In the genomic region with DNA sequence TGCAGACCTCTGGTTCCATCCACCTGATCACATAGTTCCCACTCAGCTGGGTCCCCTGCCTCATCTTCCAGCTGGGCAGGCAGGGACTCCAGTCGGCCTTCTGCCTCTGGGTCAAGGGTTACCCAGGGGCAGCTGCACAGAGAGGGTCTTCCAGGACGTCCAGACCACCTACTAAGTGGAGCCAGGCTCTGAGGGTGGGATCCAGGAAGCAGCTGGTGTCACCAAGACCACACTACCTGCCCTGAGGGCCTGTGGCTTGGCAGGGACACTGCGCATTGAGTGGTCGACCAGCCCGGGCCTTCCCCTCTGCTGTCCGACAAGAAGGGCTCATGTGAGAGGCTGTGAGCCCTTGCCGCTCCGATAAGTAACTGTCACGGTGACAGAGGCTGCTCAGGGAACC, we compare ENCODE assay signal across 19 mouse cellular contexts. TPM values are rescaled to one million over a fixed set of nuclear protein-coding genes. Genes with fewer than 3 reads are reported as not detected.
A peak's percentile ranks its signal among the peaks of the same experiment; 100 is the strongest.
DNase-seq lines count a peak whose midpoint lies in the region; ATAC-seq lines count a peak whose summit lies in the region.
"Had no signal": no experiment of that assay in that cellular context is flagged by ENCODE, and none has a peak within 500 bp of the region (broad histone marks: within the 10 kb centered on the region; RNA-seq: fewer than 3 reads in every experiment).

No protein-coding gene starts in this region.

- H3K4me2 ChIP-seq in forebrain, embryonic 13.5 days = no peak overlapping the region
- H3K4me2 ChIP-seq in embryonic facial prominence, embryonic 11.5 days (ENCODE audit: low read depth, low read length) = no peak overlapping the region
- H3K4me2 ChIP-seq in limb, embryonic 11.5 days (ENCODE audit: low read depth, severe bottlenecking) = no peak overlapping the region; the same call in 1 of the 2 replicates
- H3K4me2 ChIP-seq: forebrain, embryonic 12.5 days; hindbrain, embryonic 12.5 days; liver, embryonic 13.5 days had no signal

- no peaks in the 10 kb centered on the region for H3K36me3 ChIP-seq in forebrain, embryonic 10.5 days (replicated peaks)
- H3K36me3 ChIP-seq in forebrain, embryonic 13.5 days (ENCODE audit: poor library complexity, severe bottlenecking) = no peaks in the 10 kb centered on the region
- H3K36me3 ChIP-seq in embryonic facial prominence, embryonic 11.5 days (replicated peaks; ENCODE audit: control insufficient read depth, insufficient read depth, low read depth, low read length) = no peaks in the 10 kb centered on the region
- no peaks in the 10 kb centered on the region for H3K36me3 ChIP-seq in limb, embryonic 11.5 days (ENCODE audit: control insufficient read depth, insufficient read depth, low read length)
- H3K36me3 ChIP-seq: forebrain, embryonic 12.5 days; hindbrain, embryonic 12.5 days; liver, embryonic 13.5 days had no signal

- H3K27me3 ChIP-seq in forebrain, embryonic 10.5 days (ENCODE audit: poor library complexity, severe bottlenecking) = no peaks in the 10 kb centered on the region
- 0 out of 2 replicates have a peak, but pooled peaks cover 3% of the 10 kb centered on the region for H3K27me3 ChIP-seq in forebrain, embryonic 13.5 days
- H3K27me3 ChIP-seq in embryonic facial prominence, embryonic 11.5 days (ENCODE audit: control insufficient read depth, insufficient read depth, low read length) = no peaks in the 10 kb centered on the region
- H3K27me3 ChIP-seq in limb, embryonic 11.5 days (ENCODE audit: control insufficient read depth, insufficient read depth, low read length) = no peaks in the 10 kb centered on the region
- H3K27me3 ChIP-seq: forebrain, embryonic 12.5 days; liver, embryonic 13.5 days had no signal

- peaks cover 13% of the 10 kb centered on the region; the same call in 1 of the 2 replicates for H3K9me3 ChIP-seq in forebrain, embryonic 10.5 days
- H3K9me3 ChIP-seq in forebrain, embryonic 13.5 days (replicated peaks) = 0 out of 2 replicates have a peak, but pooled peaks cover 4% of the 10 kb centered on the region
- no peaks in the 10 kb centered on the region for H3K9me3 ChIP-seq in embryonic facial prominence, embryonic 11.5 days (replicated peaks; ENCODE audit: control insufficient read depth, low read length)
- no peaks in the 10 kb centered on the region for H3K9me3 ChIP-seq in limb, embryonic 11.5 days (ENCODE audit: control insufficient read depth, low read length)
- H3K9me3 ChIP-seq: hindbrain, embryonic 12.5 days; liver, embryonic 13.5 days had no signal

- no peak for ATAC-seq in forebrain, embryonic 13.5 days
- ATAC-seq in embryonic facial prominence, embryonic 11.5 days (replicated peaks; ENCODE audit: insufficient number of reproducible peaks, low FRiP score, low TSS enrichment, low read depth) = no peak
- no peak for ATAC-seq in limb, embryonic 11.5 days (ENCODE audit: insufficient number of reproducible peaks, low FRiP score, low TSS enrichment, low read depth)

- H3K4me3 ChIP-seq in forebrain, embryonic 10.5 days = no peak overlapping the region
- no peak overlapping the region for H3K4me3 ChIP-seq in forebrain, embryonic 13.5 days
- H3K4me3 ChIP-seq in embryonic facial prominence, embryonic 11.5 days (ENCODE audit: low read depth, low read length) = no peak overlapping the region
- no peak overlapping the region for H3K4me3 ChIP-seq in limb, embryonic 11.5 days (ENCODE audit: low read depth, low read length)
- H3K4me3 ChIP-seq: forebrain, embryonic 12.5 days; hindbrain, embryonic 12.5 days; liver, embryonic 13.5 days; myocyte had no signal

- DNase-seq in forebrain, embryonic 10.5 days (ENCODE audit: extremely low spot score, low spot score) = no peak
- peak; percentile 19 for DNase-seq in kidney, postnatal 10 days
- no peak for DNase-seq in kidney, adult 8-10 months
- no peak for DNase-seq in embryonic facial prominence, embryonic 11.5 days (ENCODE audit: low spot score)
- peak; percentile 56 for DNase-seq in limb, embryonic 11.5 days (ENCODE audit: low spot score)
- DNase-seq in cerebellum, postnatal 25 days = no peak
- DNase-seq in frontal cortex, postnatal 36 days (ENCODE audit: low spot score in 2 of 2) = no peak
- DNase-seq: cerebellum, postnatal 10 days; gastrocnemius, postnatal 36 days; kidney, adult 11 months; kidney, postnatal 36 days; liver, embryonic 13.5 days; midbrain, embryonic 14.5 days; retina, postnatal 1 day; right cerebral cortex, postnatal 4 days had no signal

- peaks cover 37% of the 10 kb centered on the region for H3K4me1 ChIP-seq in forebrain, embryonic 10.5 days
- H3K4me1 ChIP-seq in forebrain, embryonic 13.5 days = no peaks in the 10 kb centered on the region
- peaks cover 4% of the 10 kb centered on the region for H3K4me1 ChIP-seq in embryonic facial prominence, embryonic 11.5 days (ENCODE audit: control insufficient read depth, insufficient read depth, low read length)
- peaks cover 39% of the 10 kb centered on the region for H3K4me1 ChIP-seq in limb, embryonic 11.5 days (ENCODE audit: control insufficient read depth, insufficient read depth, low read length)
- H3K4me1 ChIP-seq: forebrain, embryonic 12.5 days had no signal

- 51% methylated on average over 9 of the region's 9 CpGs for WGBS in forebrain, embryonic 10.5 days
- WGBS in forebrain, embryonic 13.5 days = 70% methylated on average over 9 of the region's 9 CpGs
- 12% methylated on average over 9 of the region's 9 CpGs for WGBS in embryonic facial prominence, embryonic 11.5 days
- 14% methylated on average over 9 of the region's 9 CpGs for WGBS in limb, embryonic 11.5 days

- H3K9ac ChIP-seq in forebrain, embryonic 13.5 days = no peak overlapping the region
- no peak overlapping the region for H3K9ac ChIP-seq in embryonic facial prominence, embryonic 11.5 days (replicated peaks; ENCODE audit: low read length)
- H3K9ac ChIP-seq in limb, embryonic 11.5 days (ENCODE audit: low read length) = no peak overlapping the region
- H3K9ac ChIP-seq: forebrain, embryonic 12.5 days; hindbrain, embryonic 12.5 days; liver, embryonic 13.5 days had no signal

- peak overlapping the region; percentile 60 for H3K27ac ChIP-seq in forebrain, embryonic 10.5 days
- H3K27ac ChIP-seq in forebrain, embryonic 13.5 days = no peak overlapping the region
- H3K27ac ChIP-seq in embryonic facial prominence, embryonic 11.5 days (replicated peaks; ENCODE audit: low read depth, low read length) = peak overlapping the region; percentile 48; the same call in 1 of the 2 replicates
- H3K27ac ChIP-seq in limb, embryonic 11.5 days (replicated peaks; ENCODE audit: low read depth, low read length) = peak overlapping the region; percentile 57; the same call in 1 of the 2 replicates
- H3K27ac ChIP-seq: forebrain, embryonic 12.5 days; hindbrain, embryonic 12.5 days; liver, embryonic 13.5 days had no signal

RNA-seq across cellular contexts. Expression of a gene that starts 7.4 kb away (rescaled TPM):
- polyA plus RNA-seq in forebrain, embryonic 10.5 days (2016; fragmentation: Nextera tagmentation; extraction: Ambion mirVana) = 28.8 and 36.2 TPM in 2 replicates
- polyA plus RNA-seq in forebrain, embryonic 13.5 days (2015; fragmentation: Nextera tagmentation; extraction: Ambion mirVana) = 3.4 and 4.4 TPM in 2 replicates
- polyA plus RNA-seq in embryonic facial prominence, embryonic 11.5 days (2014; fragmentation: Nextera tagmentation; extraction: Ambion mirVana) = 50.8 and 54.2 TPM in 2 replicates
- 112 and 131 TPM in 2 replicates for polyA plus RNA-seq in limb, embryonic 11.5 days (2014; fragmentation: Nextera tagmentation; extraction: Ambion mirVana)

RNA-seq across cellular contexts. Expression of a gene that starts 24.7 kb away (rescaled TPM):
- polyA plus RNA-seq in forebrain, embryonic 10.5 days (2016; fragmentation: Nextera tagmentation; extraction: Ambion mirVana) = 0.74 and 0.82 TPM in 2 replicates
- polyA plus RNA-seq in forebrain, embryonic 13.5 days (2015; fragmentation: Nextera tagmentation; extraction: Ambion mirVana) = 0.40 and 0.62 TPM in 2 replicates
- polyA plus RNA-seq in embryonic facial prominence, embryonic 11.5 days (2014; fragmentation: Nextera tagmentation; extraction: Ambion mirVana) = 1.2 and 2.0 TPM in 2 replicates
- 0.79 and 1.6 TPM in 2 replicates for polyA plus RNA-seq in limb, embryonic 11.5 days (2014; fragmentation: Nextera tagmentation; extraction: Ambion mirVana)
- polyA plus RNA-seq: myocyte had no signal

RNA-seq across cellular contexts. Expression of a gene that starts 35.2 kb away (rescaled TPM):
- 102 and 106 TPM in 2 replicates for polyA plus RNA-seq in forebrain, embryonic 10.5 days (2016; fragmentation: Nextera tagmentation; extraction: Ambion mirVana)
- 97.3 and 104 TPM in 2 replicates for polyA plus RNA-seq in forebrain, embryonic 13.5 days (2015; fragmentation: Nextera tagmentation; extraction: Ambion mirVana)
- polyA plus RNA-seq in embryonic facial prominence, embryonic 11.5 days (2014; fragmentation: Nextera tagmentation; extraction: Ambion mirVana) = 103 and 113 TPM in 2 replicates
- 106 and 112 TPM in 2 replicates for polyA plus RNA-seq in limb, embryonic 11.5 days (2014; fragmentation: Nextera tagmentation; extraction: Ambion mirVana)

RNA-seq across cellular contexts. Expression of a gene that starts 35.4 kb away (rescaled TPM):
- polyA plus RNA-seq in forebrain, embryonic 10.5 days (2016; fragmentation: Nextera tagmentation; extraction: Ambion mirVana) = 74.6 and 78.3 TPM in 2 replicates
- polyA plus RNA-seq in forebrain, embryonic 13.5 days (2015; fragmentation: Nextera tagmentation; extraction: Ambion mirVana) = 57.2 and 59.9 TPM in 2 replicates
- polyA plus RNA-seq in embryonic facial prominence, embryonic 11.5 days (2014; fragmentation: Nextera tagmentation; extraction: Ambion mirVana) = 52.4 and 55.4 TPM in 2 replicates
- polyA plus RNA-seq in limb, embryonic 11.5 days (2014; fragmentation: Nextera tagmentation; extraction: Ambion mirVana) = 64.6 and 78.0 TPM in 2 replicates

Comparison
In these comparisons a context has a peak if more than half of its experiments do, and no peak if none do; other contexts are left out.
1. DNase-seq: peak in kidney, postnatal 10 days (single experiment) and limb, embryonic 11.5 days (single experiment); none in forebrain, embryonic 10.5 days (single experiment), kidney, adult 8-10 months (0 of 2), embryonic facial prominence, embryonic 11.5 days (single experiment), cerebellum, postnatal 25 days (0 of 2) and frontal cortex, postnatal 36 days (0 of 2).